Mouse (Mus musculus) bone marrow, adult 2 months (tissue): ENCODE results near the gene Gmcl1.

Experiments used
- CTCF ChIP-seq: fragments of 200-500 bp; IDR thresholded peaks from 2 replicates; pipeline ENCODE4 v1.5.1; 2011; ENCODE audit warnings: low read length, control low read depth; ENCODE audit not compliant: control insufficient read depth, insufficient read depth
- POLR2A ChIP-seq: fragments of 200-500 bp; IDR thresholded peaks from 2 replicates; pipeline ENCODE4 v1.6.1; 2011; ENCODE audit warnings: low read depth, mild to moderate bottlenecking, control low read depth, low read length, borderline replicate concordance; ENCODE audit not compliant: control insufficient read depth

DNA sequence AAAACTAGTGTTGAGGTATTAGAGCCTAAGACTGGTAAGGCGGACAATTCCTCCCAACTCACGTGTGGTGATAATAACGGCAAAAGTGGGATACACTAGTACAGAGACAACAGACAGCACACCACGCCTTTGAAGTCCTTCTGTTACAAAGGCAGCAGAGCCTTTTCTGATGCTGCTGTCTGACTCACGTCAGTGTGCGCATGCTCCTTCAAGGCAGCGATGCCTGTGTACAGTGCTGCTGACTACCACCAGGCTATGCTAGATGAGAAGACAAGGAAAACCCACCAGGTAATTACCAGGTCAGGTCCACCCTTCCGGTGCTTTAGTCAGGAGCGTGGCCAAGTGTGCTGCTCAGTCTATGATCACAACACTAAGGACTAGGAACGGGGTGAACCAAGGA, 66.1 kb downstream of the Gmcl1 start:
- TF ChIP-seq CTCF: no peak
- no peak for TF ChIP-seq POLR2A
